In the genomic region with DNA sequence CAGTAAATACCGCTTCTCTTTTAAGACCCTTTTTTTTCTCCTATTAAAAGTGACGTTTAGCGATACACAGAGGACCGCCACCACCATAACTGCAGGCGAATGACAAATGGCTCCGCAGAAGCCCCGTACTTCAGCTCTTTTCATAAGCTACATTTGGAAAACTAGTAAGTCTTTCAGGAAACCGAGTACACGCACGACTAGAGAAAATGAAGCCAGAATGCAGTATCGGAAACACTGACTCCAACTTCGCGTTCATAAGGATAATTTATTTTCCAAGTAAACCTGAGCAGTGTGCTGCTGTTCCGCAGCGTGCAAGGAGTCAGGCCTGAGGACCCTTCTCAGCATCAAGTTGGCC, we compare ENCODE assay signal across 9 mouse cellular contexts.
DNase-seq lines count a peak whose midpoint lies in the region; ATAC-seq and TF ChIP-seq lines count a peak whose summit lies in the region.
"Had no signal": no experiment of that assay in that cellular context is flagged by ENCODE, and none has a peak within 500 bp of the region (broad histone marks: within the 10 kb centered on the region; RNA-seq: fewer than 3 reads in every experiment).

No protein-coding gene starts in this region.

- peak overlapping the region; percentile 25 for H3K9ac ChIP-seq in embryonic facial prominence, embryonic 14.5 days (ENCODE audit: low read depth, low read length)
- H3K9ac ChIP-seq in intestine, postnatal 0 days (ENCODE audit: low read depth, low read length) = no peak overlapping the region
- H3K9ac ChIP-seq in neural tube, embryonic 14.5 days (replicated peaks; ENCODE audit: low read depth, low read length) = no peak overlapping the region; the same call in 1 of the 2 replicates

- 18% methylated on average over 15 of the region's 15 CpGs for WGBS in embryonic facial prominence, embryonic 14.5 days
- 19% methylated on average over 15 of the region's 15 CpGs for whole genome bisulfite sequencing in intestine, postnatal 0 days
- 15% methylated on average over 15 of the region's 15 CpGs for WGBS in neural tube, embryonic 14.5 days

- peak overlapping the region; percentile 50 for H3K4me3 ChIP-seq in left cerebral cortex, adult 2 months
- H3K4me3 ChIP-seq in embryonic facial prominence, embryonic 14.5 days (ENCODE audit: low read depth, low read length) = peak overlapping the region; percentile 38
- H3K4me3 ChIP-seq in intestine, postnatal 0 days (ENCODE audit: low read depth, low read length) = peak overlapping the region; percentile 30
- H3K4me3 ChIP-seq in neural tube, embryonic 14.5 days (ENCODE audit: low read depth, low read length) = peak overlapping the region; percentile 44

- no peak for DNase-seq in left cerebral cortex, adult 2 months (ENCODE audit: extremely low spot score in 1 of 2, low spot score in 2 of 2)
- DNase-seq in left cerebral cortex, adult 11 months (ENCODE audit: low spot score) = no peak
- no peak for DNase-seq in embryonic facial prominence, embryonic 14.5 days (ENCODE audit: low spot score)
- DNase-seq in retina, postnatal 1 day = no peak
- no peak for DNase-seq in urinary bladder, postnatal 25 days (ENCODE audit: low spot score)
- DNase-seq in natural killer cell, adult 2 months (ENCODE audit: low spot score in 2 of 2) = no peak
- DNase-seq: lung, adult 18-20 months had no signal

- H3K36me3 ChIP-seq in embryonic facial prominence, embryonic 14.5 days (ENCODE audit: control insufficient read depth, insufficient read depth, low read length) = no peaks in the 10 kb centered on the region
- no peaks in the 10 kb centered on the region for H3K36me3 ChIP-seq in intestine, postnatal 0 days (ENCODE audit: control insufficient read depth, insufficient read depth)
- no peaks in the 10 kb centered on the region for H3K36me3 ChIP-seq in neural tube, embryonic 14.5 days (ENCODE audit: control insufficient read depth, insufficient read depth, low read length)

- peak overlapping the region; percentile 68 for H3K4me2 ChIP-seq in embryonic facial prominence, embryonic 14.5 days (ENCODE audit: low read depth, low read length)
- peak overlapping the region; percentile 64 for H3K4me2 ChIP-seq in intestine, postnatal 0 days (replicated peaks; ENCODE audit: low read depth)
- H3K4me2 ChIP-seq in neural tube, embryonic 14.5 days (ENCODE audit: low read depth, low read length) = peak overlapping the region; percentile 64

- ATAC-seq in embryonic facial prominence, embryonic 14.5 days (ENCODE audit: low read depth) = no peak
- ATAC-seq in intestine, postnatal 0 days = no peak
- ATAC-seq in neural tube, embryonic 14.5 days (ENCODE audit: low read depth) = 0 out of 2 replicates have a peak, but pooled peaks have one; percentile 17

- no peak overlapping the region for H3K27ac ChIP-seq in left cerebral cortex, adult 2 months
- no peak overlapping the region for H3K27ac ChIP-seq in embryonic facial prominence, embryonic 14.5 days (replicated peaks; ENCODE audit: low read depth, low read length)
- no peak overlapping the region for H3K27ac ChIP-seq in intestine, postnatal 0 days (ENCODE audit: low read depth, low read length)
- no peak overlapping the region for H3K27ac ChIP-seq in neural tube, embryonic 14.5 days (ENCODE audit: low read depth, low read length)

- 0 out of 2 replicates have a peak, but pooled peaks cover 5% of the 10 kb centered on the region for H3K4me1 ChIP-seq in embryonic facial prominence, embryonic 14.5 days (ENCODE audit: control insufficient read depth, insufficient read depth, low read length)
- H3K4me1 ChIP-seq in intestine, postnatal 0 days (replicated peaks; ENCODE audit: control insufficient read depth, insufficient read depth, low read length) = no peaks in the 10 kb centered on the region
- H3K4me1 ChIP-seq in neural tube, embryonic 14.5 days (ENCODE audit: control insufficient read depth, insufficient read depth, low read length) = 0 out of 2 replicates have a peak, but pooled peaks cover 4% of the 10 kb centered on the region

- H3K9me3 ChIP-seq in embryonic facial prominence, embryonic 14.5 days (ENCODE audit: control insufficient read depth, low read length) = no peaks in the 10 kb centered on the region
- H3K9me3 ChIP-seq in intestine, postnatal 0 days (ENCODE audit: control insufficient read depth) = no peaks in the 10 kb centered on the region
- H3K9me3 ChIP-seq in neural tube, embryonic 14.5 days (ENCODE audit: control insufficient read depth, low read length) = no peaks in the 10 kb centered on the region

- no peak for TF ChIP-seq CTCF in left cerebral cortex, adult 2 months (IDR thresholded peaks at IDR 0.05)
- TF ChIP-seq CTCF in intestine, postnatal 0 days (IDR thresholded peaks at IDR 0.05; ENCODE audit: low read depth) = no peak

- H3K27me3 ChIP-seq in embryonic facial prominence, embryonic 14.5 days (replicated peaks; ENCODE audit: control insufficient read depth, insufficient read depth, low read length) = peaks cover 13% of the 10 kb centered on the region
- 0 out of 2 replicates have a peak, but pooled peaks cover 6% of the 10 kb centered on the region for H3K27me3 ChIP-seq in intestine, postnatal 0 days (replicated peaks; ENCODE audit: control insufficient read depth, insufficient read depth, low read length)
- H3K27me3 ChIP-seq in neural tube, embryonic 14.5 days (ENCODE audit: control insufficient read depth, insufficient read depth, low read length) = no peaks in the 10 kb centered on the region

- intact Hi-C loops in left cerebral cortex, adult 2 months (cut with DNase I) = no loop called here
